Mouse (Mus musculus): ENCODE data around the gene Myo16.

DNA sequence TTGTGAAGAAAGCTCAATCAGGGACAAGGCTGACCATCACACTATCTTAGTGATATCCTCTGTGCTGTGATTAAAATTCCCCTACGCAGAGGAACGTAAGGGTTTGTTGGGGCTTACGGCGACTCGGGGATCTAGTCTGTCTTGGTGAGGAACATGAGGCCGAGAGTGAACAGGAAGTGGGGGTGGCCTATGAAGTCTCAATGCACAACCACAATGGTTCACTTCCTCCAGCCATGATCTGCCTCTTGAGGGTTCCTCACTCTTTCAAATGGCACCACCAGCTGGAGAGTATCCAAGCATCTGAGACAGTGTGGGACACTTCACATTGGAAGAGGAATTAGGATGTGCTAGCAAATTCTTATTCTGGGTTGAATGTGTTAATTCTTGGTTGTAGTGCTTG, 405.8 kb downstream of the Myo16 start:
- no peak for TF ChIP-seq CTCF (IDR thresholded peaks at IDR 0.05; ENCODE audit: low read depth)
- TF ChIP-seq EP300 (IDR thresholded peaks at IDR 0.05; ENCODE audit: low read depth): no peak
